Mouse (Mus musculus) stomach, embryonic 14.5 days (tissue): ENCODE data around the gene Olfr541. TPM values are rescaled to one million over a fixed set of nuclear protein-coding genes. Genes with fewer than 3 reads are reported as not detected.

Experiments used
- ATAC-seq: fragments of 200-750 bp; cut with Nextera tagmentation; 2 replicates; pipeline ENCODE4 v1.8.0; 2017; ENCODE audit warnings: low read depth, moderate TSS enrichment; ENCODE audit not compliant: insufficient number of reproducible peaks, insufficient read depth, low FRiP score
- H3K27ac ChIP-seq: fragments of 300-500 bp; sonication (generic); 2 replicates; pipeline ENCODE4 v1.5.1; 2014; ENCODE audit warnings: mild to moderate bottlenecking, low read length, moderate library complexity, mixed read lengths
- H3K27me3 ChIP-seq: fragments of 300-500 bp; sonication (generic); 2 replicates; pipeline ENCODE4 v1.6.1; 2014; ENCODE audit warnings: low read length, control low read depth, mixed read lengths; ENCODE audit not compliant: control insufficient read depth, insufficient read depth
- H3K36me3 ChIP-seq: fragments of 300-500 bp; sonication (generic); 2 replicates; pipeline ENCODE4 v1.6.1; 2014; ENCODE audit warnings: mild to moderate bottlenecking, control low read depth, low read length, moderate library complexity, mixed read lengths; ENCODE audit not compliant: control insufficient read depth, insufficient read depth
- H3K4me1 ChIP-seq: fragments of 300-500 bp; sonication (generic); 2 replicates; pipeline ENCODE4 v1.6.1; 2014; ENCODE audit warnings: low read length, control low read depth, mixed read lengths; ENCODE audit not compliant: control insufficient read depth, insufficient read depth
- H3K4me2 ChIP-seq: fragments of 300-500 bp; sonication (generic); replicated peaks from 2 replicates; pipeline ENCODE4 v1.6.1; 2014; ENCODE audit warnings: low read depth, low read length, control low read depth
- H3K4me3 ChIP-seq: fragments of 300-500 bp; sonication (generic); 2 replicates; pipeline ENCODE4 v1.5.1; 2014; ENCODE audit warnings: low read depth, low read length, control low read depth
- H3K9ac ChIP-seq: fragments of 300-500 bp; sonication (generic); replicated peaks from 2 replicates; pipeline ENCODE4 v1.6.1; 2014; ENCODE audit warnings: low read depth, mild to moderate bottlenecking, control low read depth, low read length, moderate library complexity, mixed read lengths
- H3K9me3 ChIP-seq: fragments of 300-500 bp; sonication (generic); 2 replicates; pipeline ENCODE4 v1.6.1; 2016; ENCODE audit warnings: low read depth, low read length, control low read depth; ENCODE audit not compliant: control insufficient read depth
- WGBS: fragments of 180-500 bp; shearing (Covaris S2); extraction: QIAGEN DNeasy Blood & Tissue Kit; methylation state at CpG from one replicate; pipeline ENCODE4 v1.1.7; 2014; 5-methylcytosine and 5-hydroxymethylcytosine counted together
- polyA plus RNA-seq: library from polyadenylated mRNA; unstranded; fragments of >200 nt; fragmentation: Nextera tagmentation; extraction: Ambion mirVana; gene quantifications from 2 replicates; pipeline ENCODE4 v1.2.1, GENCODE M21; 2014

Olfr541 gene
- polyA plus RNA-seq, 1 experiment from 2014 or later: not detected

- Histone ChIP-seq H3K4me3 (no peak overlapping the region), H3K9ac (no peak overlapping the region), H3K4me1 (no peaks in the 10 kb centered on the region), H3K9me3 (no peaks in the 10 kb centered on the region), H3K27ac (no peak overlapping the region), H3K36me3 (no peaks in the 10 kb centered on the region), H3K27me3 (no peaks in the 10 kb centered on the region), H3K4me2 (no peak overlapping the region)
- WGBS: 79% methylated on average over 7 of the region's 7 CpGs
- no peak for ATAC-seq
Observed at GRCm38 (mm10) chr7:140717155-140718055, 20.3 kb downstream of the Olfr541 start.

DNA sequence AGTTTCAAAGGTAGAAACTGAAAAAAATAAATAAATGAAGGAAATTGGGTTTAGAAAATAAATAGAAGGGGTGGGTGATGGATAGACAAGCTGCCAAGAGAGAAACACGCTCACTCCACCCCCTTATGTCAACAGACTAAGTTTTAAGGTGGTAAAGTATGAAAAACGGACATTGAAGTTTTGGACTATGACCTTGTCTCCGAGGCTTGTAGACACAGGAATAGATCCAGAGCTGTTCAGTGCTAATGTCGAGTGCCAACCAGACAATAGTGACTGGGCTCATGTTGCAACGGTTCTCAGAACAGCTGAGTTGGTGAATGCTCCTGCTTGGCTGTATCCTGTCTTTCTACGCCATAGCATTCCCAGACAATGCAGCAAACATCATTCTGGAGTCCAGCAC, 24.0 kb downstream of the Olfr541 start:
- ATAC-seq: no peak

DNA sequence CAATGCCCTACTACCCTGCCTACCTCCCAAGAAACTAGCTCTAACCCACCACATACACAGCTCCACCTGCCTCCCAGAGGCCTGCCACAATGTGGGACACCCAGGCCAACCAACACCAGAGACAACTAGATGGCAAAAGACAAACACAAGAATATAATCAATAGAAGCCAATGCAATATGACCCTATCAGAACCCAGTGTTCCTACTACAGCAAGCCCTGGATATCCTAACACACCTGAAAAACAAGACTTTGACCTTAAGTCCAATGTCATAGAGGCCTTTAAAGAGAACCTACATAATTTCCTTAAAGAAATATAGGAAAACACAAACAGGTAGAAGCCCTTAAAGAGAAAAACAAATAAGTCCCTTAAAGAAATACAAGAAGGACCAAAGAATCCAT, 28.5 kb downstream of the Olfr541 start:
- Histone ChIP-seq H3K4me3 (no peak overlapping the region), H3K4me2 (no peak overlapping the region), H3K9me3 (no peaks in the 10 kb centered on the region), H3K4me1 (no peaks in the 10 kb centered on the region), H3K36me3 (no peaks in the 10 kb centered on the region), H3K27ac (no peak overlapping the region), H3K9ac (no peak overlapping the region), H3K27me3 (no peaks in the 10 kb centered on the region)
- no peak for ATAC-seq

More for the DNA sequence above, 24.0 kb downstream of the Olfr541 start:
- H3K9me3 ChIP-seq: no peaks in the 10 kb centered on the region
- no peak overlapping the region for H3K4me3 ChIP-seq
- no peaks in the 10 kb centered on the region for H3K4me1 ChIP-seq
- 52% methylated on average over 6 of the region's 6 CpGs for WGBS
- H3K36me3 ChIP-seq: no peaks in the 10 kb centered on the region
- H3K9ac ChIP-seq: no peak overlapping the region
- H3K27me3 ChIP-seq: no peaks in the 10 kb centered on the region
- H3K27ac ChIP-seq: no peak overlapping the region
- H3K4me2 ChIP-seq: no peak overlapping the region

DNA sequence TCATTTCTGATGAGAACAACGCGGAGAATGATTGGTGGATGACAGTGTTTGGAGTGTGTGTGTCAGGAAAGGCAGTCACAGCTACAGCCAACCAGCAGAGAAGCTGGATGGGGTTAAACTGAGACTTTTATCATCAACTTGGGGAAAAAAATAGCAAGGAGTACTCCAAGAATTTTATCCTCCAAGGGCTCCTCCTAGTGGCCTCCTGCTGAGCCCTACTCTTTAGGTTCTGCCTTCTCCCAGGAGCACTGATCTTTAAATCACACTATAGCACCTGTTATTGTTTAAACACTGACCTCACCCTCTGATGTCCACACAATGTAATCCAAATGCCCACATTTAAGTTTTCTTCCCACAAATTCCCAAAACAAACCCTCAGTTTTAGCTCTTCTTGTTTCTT, 36.1 kb downstream of the Olfr541 start:
- WGBS: 64% methylated on average over 2 of the region's 2 CpGs
- no peak for ATAC-seq
- no peak overlapping the region for H3K27ac ChIP-seq
- H3K27me3 ChIP-seq: no peaks in the 10 kb centered on the region
- H3K4me3 ChIP-seq: no peak overlapping the region
- H3K9ac ChIP-seq: no peak overlapping the region
- no peaks in the 10 kb centered on the region for H3K36me3 ChIP-seq
- H3K4me2 ChIP-seq: no peak overlapping the region
- no peaks in the 10 kb centered on the region for H3K4me1 ChIP-seq
- no peaks in the 10 kb centered on the region for H3K9me3 ChIP-seq

- H3K4me2 ChIP-seq: no peak overlapping the region
- no peaks in the 10 kb centered on the region for H3K27me3 ChIP-seq
- H3K9ac ChIP-seq: no peak overlapping the region
- 79% methylated on average over 3 of the region's 3 CpGs for WGBS
- H3K4me3 ChIP-seq: no peak overlapping the region
- no peaks in the 10 kb centered on the region for H3K4me1 ChIP-seq
- no peak overlapping the region for H3K27ac ChIP-seq
- no peak for ATAC-seq
- no peaks in the 10 kb centered on the region for H3K9me3 ChIP-seq
- H3K36me3 ChIP-seq: no peaks in the 10 kb centered on the region
Observed at GRCm38 (mm10) chr7:140747402-140747801, 50.3 kb downstream of the Olfr541 start.

GRCm38 (mm10) chr7:140748116-140748826, 51.2 kb downstream of the Olfr541 start:
- Histone ChIP-seq H3K27me3 (no peaks in the 10 kb centered on the region), H3K4me3 (no peak overlapping the region), H3K4me2 (no peak overlapping the region), H3K4me1 (no peaks in the 10 kb centered on the region), H3K9ac (no peak overlapping the region), H3K27ac (no peak overlapping the region), H3K9me3 (no peaks in the 10 kb centered on the region), H3K36me3 (no peaks in the 10 kb centered on the region)
- 72% methylated on average over 6 of the region's 6 CpGs for WGBS
- ATAC-seq: no peak

DNA sequence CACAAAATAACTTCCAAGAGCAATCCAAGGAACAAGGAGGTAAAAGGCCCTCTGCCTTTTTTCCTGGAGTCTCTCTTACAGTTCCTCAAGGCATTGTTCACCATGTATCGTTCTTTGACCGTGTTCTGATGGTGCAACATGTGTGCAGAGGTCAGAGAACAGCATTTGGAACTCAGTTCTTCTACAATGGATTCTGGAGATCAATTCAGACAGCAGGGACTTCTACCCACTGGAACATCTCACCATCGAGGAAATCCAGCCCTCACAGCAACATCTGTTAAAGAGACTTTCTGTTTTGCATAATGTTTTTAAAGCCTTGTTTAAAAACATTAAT, 51.7 kb downstream of the Olfr541 start:
- no peak for ATAC-seq
- no peaks in the 10 kb centered on the region for H3K4me1 ChIP-seq
- WGBS: 86% methylated on average over 3 of the region's 3 CpGs
- no peak overlapping the region for H3K4me3 ChIP-seq
- no peaks in the 10 kb centered on the region for H3K36me3 ChIP-seq
- no peak overlapping the region for H3K4me2 ChIP-seq
- H3K9ac ChIP-seq: no peak overlapping the region
- no peaks in the 10 kb centered on the region for H3K9me3 ChIP-seq
- no peaks in the 10 kb centered on the region for H3K27me3 ChIP-seq
- no peak overlapping the region for H3K27ac ChIP-seq

DNA sequence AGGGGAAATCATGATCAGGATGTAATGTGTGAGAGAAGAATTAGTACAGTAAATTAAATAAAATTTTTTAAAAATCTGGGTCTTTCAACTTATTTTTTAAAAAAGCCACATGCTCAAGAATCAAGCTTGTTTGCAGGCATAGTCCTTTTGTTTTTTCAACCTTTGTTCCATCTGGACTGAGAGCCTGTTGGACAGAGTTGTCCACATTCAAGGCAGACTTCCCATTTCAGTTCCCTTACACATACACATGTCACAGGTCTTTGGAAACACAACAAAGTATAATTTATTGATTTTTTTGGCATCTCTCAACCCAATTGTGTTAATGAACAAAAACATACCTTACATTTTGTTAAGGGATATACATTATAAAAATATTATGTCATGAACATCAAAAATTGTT, 57.5 kb downstream of the Olfr541 start:
- no peaks in the 10 kb centered on the region for H3K27me3 ChIP-seq
- no peak overlapping the region for H3K27ac ChIP-seq
- no peaks in the 10 kb centered on the region for H3K4me1 ChIP-seq
- H3K4me2 ChIP-seq: no peak overlapping the region
- H3K4me3 ChIP-seq: no peak overlapping the region
- no peak overlapping the region for H3K9ac ChIP-seq
- no peaks in the 10 kb centered on the region for H3K36me3 ChIP-seq
- no peak for ATAC-seq
- H3K9me3 ChIP-seq: no peaks in the 10 kb centered on the region
